Mouse (Mus musculus) left cerebral cortex, postnatal 4 days (tissue): Measurements from ENCODE around the gene Cdc42ep3. TPM values are rescaled to one million over a fixed set of nuclear protein-coding genes. Genes with fewer than 3 reads are reported as not detected.

Source experiments
- DNase-seq: peaks from one replicate; pipeline ENCODE4 v3.0.0-alpha.2; 2022
- intact Hi-C: fragments of 180-260 bp; cut with DNase I; formaldehyde crosslinking; loops from one replicate; pipeline ENCODE4 v1.15.1; 2025
- total RNA-seq, 2 experiments: library from RNA; stranded (reverse); gene quantifications; 2 replicates each; pipeline ENCODE4 v1.2.3; 2021

Gene Cdc42ep3
- 10 to 100 TPM; 43.4 to 53.3 TPM for total RNA-seq

DNA sequence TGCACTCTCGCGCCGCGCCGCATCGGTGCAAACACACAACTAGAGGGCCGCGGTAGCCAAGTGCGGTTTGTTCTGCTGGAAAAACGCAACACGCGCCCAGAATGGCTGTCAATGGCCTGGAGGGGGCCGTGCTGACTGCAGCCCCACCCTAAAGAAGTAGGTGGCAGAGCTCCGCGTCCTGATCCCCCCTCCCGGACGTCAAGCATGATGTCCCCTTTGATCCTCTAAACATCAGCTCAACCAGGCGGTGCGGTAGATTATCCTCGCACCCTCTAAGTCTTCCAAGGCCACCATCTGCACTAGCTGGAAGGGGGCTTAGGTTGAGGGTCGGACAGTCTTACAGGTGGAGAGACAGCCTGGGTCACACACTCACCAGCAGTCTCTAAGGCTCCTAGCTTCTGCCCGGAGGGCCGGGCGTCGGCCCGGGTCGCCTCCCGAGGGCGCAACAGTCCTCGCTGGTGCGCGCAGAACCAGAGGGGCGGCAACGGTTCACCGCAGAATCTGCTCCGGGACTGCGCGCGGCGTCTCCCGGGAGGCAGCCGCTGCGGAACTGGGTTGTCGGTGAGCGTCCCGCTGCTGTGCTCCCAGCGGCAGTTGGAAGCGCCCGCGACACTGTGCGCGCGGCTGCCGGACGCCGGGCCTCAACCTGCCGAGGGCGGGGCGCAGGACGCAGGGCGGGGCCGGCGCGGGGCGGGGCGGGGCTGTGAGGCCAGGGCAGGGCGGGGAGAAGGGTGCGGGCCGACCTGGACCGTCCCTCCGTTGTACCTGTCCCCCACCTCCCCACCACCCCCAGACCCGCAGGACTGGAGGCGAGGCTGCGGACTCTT, at the start of gene Cdc42ep3:
Gene Cdc42ep3, minus strand, starts transcription at position 648 of the 827 bp plus-strand sequence.
- DNase-seq = peak; percentile 74
- intact Hi-C loops = loop anchor here (5.0 to 10.0 kb wide), 3 partner anchors 140 to 242 kb away; no protein-coding TSS in a partner anchor

GRCm38 (mm10) chr17:79400356-79400755, 45.5 kb upstream of the Cdc42ep3 start:
- no peak for DNase-seq
- intact Hi-C loops = no loop called here

DNA sequence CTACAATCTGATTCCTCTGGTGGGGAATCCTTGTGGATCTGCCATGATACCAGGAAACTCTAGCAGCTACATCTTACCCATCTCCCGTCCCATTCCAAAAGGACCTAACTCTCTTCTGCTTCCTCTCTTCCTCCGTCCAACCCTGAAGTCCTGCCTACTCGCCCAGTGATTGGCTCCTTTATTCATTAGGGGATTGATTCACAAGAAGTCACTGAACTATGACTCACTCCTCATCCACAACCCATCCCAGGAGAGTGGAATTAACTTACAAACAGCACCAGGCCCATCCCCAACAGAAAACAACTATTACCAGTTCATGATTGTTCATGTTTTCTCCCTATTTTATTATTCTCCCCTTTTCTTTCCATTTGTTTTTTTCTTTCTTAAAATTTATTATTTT, 43.5 kb upstream of the Cdc42ep3 start:
- intact Hi-C loops = no loop called here
- DNase-seq = no peak

GRCm38 (mm10) chr17:79394799-79395198, 39.9 kb upstream of the Cdc42ep3 start:
- intact Hi-C loops = no loop called here
- no peak for DNase-seq

DNA sequence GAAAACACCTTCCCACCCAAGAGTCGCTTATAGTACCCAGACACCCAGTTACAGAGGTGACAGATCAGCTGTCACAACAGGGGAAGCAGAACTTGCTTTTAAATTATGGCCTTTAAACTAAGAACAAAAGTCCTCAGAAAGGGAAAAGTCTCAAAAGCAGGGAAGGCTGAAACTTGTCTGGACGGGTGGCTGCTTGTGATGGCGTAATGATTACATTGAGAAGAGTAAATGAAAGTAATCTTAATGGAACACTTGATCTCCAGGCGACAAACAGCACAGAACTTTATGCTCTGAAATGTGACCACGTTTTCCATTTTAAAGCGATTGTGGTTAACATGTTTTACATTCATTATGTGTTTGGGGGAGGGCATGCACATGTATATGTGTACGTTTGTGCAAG, 39.0 kb upstream of the Cdc42ep3 start:
- DNase-seq = no peak
- intact Hi-C loops = no loop called here

DNA sequence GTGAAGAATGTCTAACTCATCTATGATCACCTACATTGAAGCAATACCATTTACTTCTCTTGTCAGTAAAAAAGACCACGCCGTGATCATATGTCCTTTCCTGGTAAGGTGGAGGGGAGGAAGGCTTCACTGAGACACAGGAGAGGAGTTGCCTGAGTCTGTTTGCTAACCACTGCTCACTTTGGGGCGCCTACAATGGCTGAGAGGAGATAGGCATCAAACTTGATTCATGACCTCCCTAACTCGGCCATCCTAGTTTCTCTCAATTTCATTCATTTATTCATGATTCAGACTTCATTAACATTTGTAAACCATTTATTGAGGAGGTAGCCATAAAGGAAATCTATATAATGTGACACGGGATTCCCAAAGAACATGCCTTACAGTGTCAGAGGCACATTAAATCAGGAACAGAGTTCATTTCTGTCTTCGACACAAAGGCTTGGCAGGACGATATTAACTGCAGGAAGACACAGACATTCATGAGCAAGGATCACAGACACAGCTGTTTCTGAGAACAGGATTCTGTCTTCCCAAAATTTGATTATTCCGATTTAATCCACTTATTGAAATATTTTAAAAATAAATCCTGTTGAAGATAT, 32.7 kb upstream of the Cdc42ep3 start:
- DNase-seq = no peak
- intact Hi-C loops = no loop called here

DNA sequence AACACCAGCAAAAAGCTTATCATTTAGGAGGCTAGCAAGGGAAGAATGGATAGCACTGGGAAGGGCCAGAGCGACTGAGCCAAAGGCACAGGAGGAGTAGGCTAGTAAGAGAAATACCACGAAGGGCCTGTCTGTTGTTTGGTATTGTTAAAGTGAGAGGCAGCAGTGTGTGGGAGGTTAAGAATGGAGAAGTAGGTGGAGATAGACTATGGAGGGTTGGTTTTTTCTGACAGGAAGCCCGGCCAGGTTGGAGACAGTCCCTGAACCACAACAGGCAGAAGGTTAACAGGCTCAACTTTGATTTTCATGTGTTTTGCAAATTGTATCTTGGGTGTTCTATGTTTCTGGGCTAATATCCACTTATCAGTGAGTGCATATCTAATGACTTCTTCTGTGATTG, 26.6 kb upstream of the Cdc42ep3 start:
- DNase-seq = no peak
- intact Hi-C loops = no loop called here

GRCm38 (mm10) chr17:79379191-79379590, 24.3 kb upstream of the Cdc42ep3 start:
- DNase-seq = no peak
- intact Hi-C loops = no loop called here

- intact Hi-C loops = no loop called here
- no peak for DNase-seq
Observed at GRCm38 (mm10) chr17:79376434-79377210, 21.7 kb upstream of the Cdc42ep3 start.

DNA sequence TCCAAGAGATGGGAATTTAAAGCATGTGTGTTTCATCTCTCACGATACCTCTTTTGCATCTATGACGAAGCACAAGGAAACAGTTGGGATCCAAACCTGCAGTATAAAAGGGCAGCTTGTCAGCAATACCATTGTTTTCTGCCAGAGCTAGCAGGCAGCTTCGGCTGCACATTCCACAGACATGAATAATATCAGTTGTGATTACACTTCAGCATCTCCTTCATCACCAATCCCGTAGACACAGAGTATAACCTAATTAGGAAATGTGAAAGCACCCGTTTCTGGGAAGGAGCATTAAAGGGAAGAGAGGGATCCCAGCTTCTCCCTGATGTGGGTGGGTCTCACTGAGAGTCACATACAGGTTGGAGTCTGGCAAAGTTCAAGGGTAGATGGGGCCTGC, 18.1 kb upstream of the Cdc42ep3 start:
- intact Hi-C loops = no loop called here
- no peak for DNase-seq

DNA sequence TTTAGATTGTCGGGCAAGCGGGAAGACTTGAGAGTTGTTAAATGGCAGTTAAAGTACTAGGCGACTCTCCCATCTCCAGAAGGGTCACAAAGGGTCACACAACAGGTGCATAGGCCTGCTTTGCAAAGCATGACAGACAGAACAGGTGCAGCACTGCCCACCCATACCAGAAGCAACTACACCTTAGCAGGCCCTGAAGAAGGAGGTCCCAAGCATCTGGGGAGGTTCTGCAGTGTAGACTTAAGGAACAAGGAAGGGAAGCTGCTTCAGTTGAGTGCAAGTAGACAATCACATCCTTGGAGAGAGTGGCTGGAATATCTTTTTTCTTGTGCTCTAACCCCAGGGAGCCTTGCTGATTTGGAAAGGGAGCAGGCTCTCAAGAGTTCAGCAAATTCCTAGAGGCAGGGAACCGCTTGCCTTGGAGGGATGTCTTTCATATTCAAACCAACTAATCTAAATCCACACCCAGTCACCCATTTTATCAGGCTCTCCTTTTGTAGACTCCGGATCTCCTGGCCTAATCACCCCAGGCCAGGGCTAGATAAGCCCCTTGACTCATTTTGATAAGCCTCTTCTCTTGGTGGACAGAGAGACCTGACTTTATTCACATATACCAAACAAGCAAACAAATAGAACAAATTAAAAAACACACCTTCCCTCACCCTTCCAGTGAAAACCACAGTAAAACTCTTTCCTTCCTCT, 10.0 kb upstream of the Cdc42ep3 start:
- DNase-seq = no peak
- intact Hi-C loops = no loop called here

DNA sequence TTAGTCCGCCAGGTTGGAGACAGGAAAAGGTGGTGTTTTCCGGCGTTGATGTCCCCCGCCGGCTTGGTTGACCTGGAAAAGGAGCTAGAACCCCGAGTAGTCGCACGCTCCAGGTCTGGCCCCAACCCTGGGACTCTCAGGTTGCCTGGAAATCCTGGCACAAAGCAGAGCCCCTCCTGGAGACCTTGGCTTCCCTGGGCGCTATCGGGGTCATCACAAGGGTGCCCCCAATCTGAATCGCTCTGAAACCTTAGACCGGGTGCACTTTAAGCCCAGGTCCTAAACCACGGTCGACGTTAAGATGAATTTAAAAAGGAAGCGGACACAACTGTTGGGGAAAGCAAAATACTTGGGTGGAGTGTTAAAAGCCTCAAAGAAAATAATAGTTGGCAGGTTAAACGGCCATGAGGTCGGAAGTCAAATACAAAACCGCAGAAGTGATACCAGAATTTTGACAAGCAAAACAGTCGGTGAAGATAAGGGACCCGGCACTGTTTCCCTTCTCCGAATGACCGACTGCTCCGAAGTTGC, 1.2 kb upstream of the Cdc42ep3 start:
- intact Hi-C loops = loop anchor here (10.0 kb wide), 2 partner anchors 141 to 209 kb away; no protein-coding TSS in a partner anchor
- no peak for DNase-seq

DNA sequence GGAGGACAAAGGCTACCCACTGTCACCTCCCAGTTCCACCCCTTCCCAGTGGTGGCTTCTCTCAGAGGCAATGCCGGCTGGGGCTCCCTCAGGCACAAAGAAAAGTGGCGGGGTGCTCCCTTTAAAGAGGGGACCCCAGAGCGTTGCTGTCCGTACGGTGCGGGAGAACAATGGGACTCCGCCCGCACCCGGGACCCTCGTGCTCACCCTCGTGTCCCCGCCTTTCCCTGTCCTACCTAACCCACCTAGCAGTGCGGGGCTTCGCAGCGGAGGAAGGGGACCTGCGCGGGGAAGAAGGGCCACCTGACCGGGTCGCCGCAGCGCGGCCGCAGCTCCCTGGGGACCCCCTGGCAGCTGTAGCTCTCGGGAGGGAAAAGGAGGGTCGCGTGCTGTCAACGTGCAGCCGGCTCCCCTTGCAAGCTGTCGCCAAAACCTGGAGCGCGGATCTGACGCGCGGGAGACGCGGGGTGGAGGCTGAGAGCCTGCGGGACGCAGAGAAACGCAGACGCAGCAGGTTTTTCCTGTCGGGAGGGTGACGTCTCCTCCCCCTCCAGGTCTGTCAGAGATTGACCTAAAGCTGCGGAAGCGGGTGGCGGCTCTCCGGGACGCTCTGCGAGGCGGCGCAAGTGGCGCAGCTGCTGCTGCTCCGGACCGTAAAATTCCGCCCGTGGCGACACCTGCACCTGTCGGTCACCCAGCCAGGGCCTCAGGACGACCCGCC, 540 bp upstream of the Cdc42ep3 start:
- intact Hi-C loops = loop anchor here (10.0 kb wide), 2 partner anchors 141 to 209 kb away; no protein-coding TSS in a partner anchor
- peak; percentile 69 for DNase-seq

- DNase-seq = no peak
Observed at GRCm38 (mm10) chr17:79354174-79354443, 782 bp downstream of the Cdc42ep3 start.

GRCm38 (mm10) chr17:79353446-79354173, 1.3 kb downstream of the Cdc42ep3 start:
- intact Hi-C loops = loop anchor here (5.0 to 10.0 kb wide), 3 partner anchors 139 to 241 kb away; no protein-coding TSS in a partner anchor
- DNase-seq = no peak

More at GRCm38 (mm10) chr17:79354174-79354443, 782 bp downstream of the Cdc42ep3 start:
- intact Hi-C loops = loop anchor here (5.0 to 10.0 kb wide), 3 partner anchors 139 to 242 kb away; no protein-coding TSS in a partner anchor

GRCm38 (mm10) chr17:79350751-79351191, 4.1 kb downstream of the Cdc42ep3 start:
- intact Hi-C loops = loop anchor here (5.0 to 10.0 kb wide), 3 partner anchors 136 to 238 kb away; no protein-coding TSS in a partner anchor
- DNase-seq = no peak

- intact Hi-C loops = no loop called here
- DNase-seq = no peak
Observed at GRCm38 (mm10) chr17:79349371-79349770, 5.5 kb downstream of the Cdc42ep3 start.

DNA sequence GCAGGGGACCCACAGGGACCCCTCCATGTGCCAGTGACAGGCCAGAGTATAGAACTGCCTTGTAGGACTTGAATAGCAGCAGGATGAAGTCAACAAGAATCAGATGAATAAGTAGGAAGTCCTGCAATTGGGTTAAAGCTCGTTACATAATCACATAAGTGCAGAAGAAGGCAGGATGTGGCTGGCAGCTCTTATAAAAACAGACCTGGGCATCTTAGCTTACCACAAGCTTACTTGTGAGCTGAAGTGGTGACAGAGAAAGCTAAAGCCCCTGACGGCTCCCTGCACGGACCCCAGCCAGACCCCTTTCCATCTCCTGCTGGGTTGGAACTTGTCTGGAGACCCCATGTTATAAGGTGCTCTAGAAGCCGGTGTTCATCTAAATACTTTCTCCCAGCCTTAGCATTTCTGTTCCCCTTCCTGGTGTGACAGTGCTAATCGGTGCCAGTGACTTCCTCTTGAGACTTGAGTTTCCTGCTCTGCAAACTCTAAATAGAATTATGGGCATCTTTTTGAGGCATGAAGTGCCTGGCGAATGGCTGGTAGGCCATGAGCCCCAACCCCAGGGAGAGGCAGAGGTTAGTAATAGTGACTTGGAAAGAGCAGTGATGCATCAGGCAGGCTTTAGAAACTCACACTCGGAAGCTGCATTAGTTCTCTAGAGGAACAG, 6.8 kb downstream of the Cdc42ep3 start:
- no peak for DNase-seq
- intact Hi-C loops = no loop called here
